Mouse (Mus musculus): ENCODE measurements around the gene Adamts6.

GRCm38 (mm10) chr13:104532723-104533122, 245.1 kb downstream of the Adamts6 start:
- TF ChIP-seq CTCF (IDR thresholded peaks at IDR 0.05; ENCODE audit: borderline replicate concordance, insufficient read depth, low read length) (no peak), POLR2A (IDR thresholded peaks at IDR 0.05; ENCODE audit: low read depth, low read length) (no peak)
